Mouse (Mus musculus) cerebellum, adult 11 months (tissue): ENCODE measurements around the gene Zbtb21.

Source experiments
- DNase-seq: peaks from one replicate; pipeline ENCODE4 v3.0.0; 2022

Gene Zbtb21

GRCm38 (mm10) chr16:97941844-97942243 is 20.6 kb downstream of the Zbtb21 start:
- no peak for DNase-seq

GRCm38 (mm10) chr16:97940471-97940973 is 21.9 kb downstream of the Zbtb21 start:
- no peak for DNase-seq

DNA sequence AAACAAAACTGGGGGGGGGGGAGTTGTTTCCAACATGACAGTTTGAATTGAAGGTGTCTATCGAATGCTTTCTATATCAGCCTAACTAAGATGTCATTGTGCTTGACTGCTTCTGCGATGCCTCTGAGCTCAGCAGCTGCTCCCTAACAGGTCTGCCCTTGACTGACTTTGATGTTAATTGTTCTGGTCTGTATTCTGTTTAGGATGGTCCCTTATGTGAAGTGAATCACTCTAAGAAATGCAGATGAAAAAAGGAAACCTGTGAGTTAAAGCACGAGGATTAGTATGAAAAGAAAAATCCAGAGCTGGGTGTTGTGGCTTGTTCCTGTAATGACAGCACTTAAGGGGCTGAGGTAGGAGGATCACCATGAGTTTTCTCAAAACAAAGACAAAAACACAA is 26.6 kb downstream of the Zbtb21 start:
- DNase-seq: no peak

- DNase-seq: no peak
These were observed 32.2 kb downstream of the Zbtb21 start for GRCm38 (mm10) chr16:97930231-97930630.

- DNase-seq: no peak
These were observed 32.9 kb downstream of the Zbtb21 start for GRCm38 (mm10) chr16:97929520-97929919.

- DNase-seq: no peak
These were observed 35.0 kb downstream of the Zbtb21 start for GRCm38 (mm10) chr16:97927331-97927938.

- no peak for DNase-seq
These were observed 36.0 kb downstream of the Zbtb21 start for GRCm38 (mm10) chr16:97926381-97926780.

- DNase-seq: no peak
These were observed 36.7 kb downstream of the Zbtb21 start for GRCm38 (mm10) chr16:97925760-97926159.

GRCm38 (mm10) chr16:97923700-97924099 is 38.7 kb downstream of the Zbtb21 start:
- DNase-seq: no peak

GRCm38 (mm10) chr16:97922779-97923126 is 39.7 kb downstream of the Zbtb21 start:
- no peak for DNase-seq

GRCm38 (mm10) chr16:97921961-97922778 is 40.3 kb downstream of the Zbtb21 start:
- peak; percentile 82 for DNase-seq

GRCm38 (mm10) chr16:97920621-97921020 is 41.8 kb downstream of the Zbtb21 start:
- DNase-seq: no peak

DNA sequence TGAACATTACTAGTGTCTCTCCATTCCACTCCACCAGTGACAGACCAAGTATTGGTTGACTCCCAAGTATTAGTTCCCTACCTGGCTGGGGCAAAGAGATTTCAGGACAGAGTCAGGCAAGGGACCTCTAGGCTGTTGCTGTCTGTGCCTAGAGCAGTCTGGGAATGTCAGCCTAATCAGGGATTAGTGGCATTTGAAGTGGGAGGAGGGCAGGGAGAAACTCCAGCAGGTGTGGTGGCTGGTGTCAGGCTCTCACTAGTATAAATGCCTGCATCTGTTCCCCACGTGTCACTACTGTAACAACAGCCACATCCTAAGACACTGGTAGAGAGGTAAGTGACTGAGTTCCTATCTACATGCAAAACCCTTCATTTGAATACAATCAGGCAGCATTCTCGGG is 42.6 kb downstream of the Zbtb21 start:
- DNase-seq: no peak

GRCm38 (mm10) chr16:97912873-97913272 is 49.5 kb downstream of the Zbtb21 start:
- DNase-seq: no peak

- no peak for DNase-seq
These were observed 53.1 kb downstream of the Zbtb21 start for GRCm38 (mm10) chr16:97909356-97909755.

- no peak for DNase-seq
These were observed 54.9 kb downstream of the Zbtb21 start for GRCm38 (mm10) chr16:97907496-97907895.

DNA sequence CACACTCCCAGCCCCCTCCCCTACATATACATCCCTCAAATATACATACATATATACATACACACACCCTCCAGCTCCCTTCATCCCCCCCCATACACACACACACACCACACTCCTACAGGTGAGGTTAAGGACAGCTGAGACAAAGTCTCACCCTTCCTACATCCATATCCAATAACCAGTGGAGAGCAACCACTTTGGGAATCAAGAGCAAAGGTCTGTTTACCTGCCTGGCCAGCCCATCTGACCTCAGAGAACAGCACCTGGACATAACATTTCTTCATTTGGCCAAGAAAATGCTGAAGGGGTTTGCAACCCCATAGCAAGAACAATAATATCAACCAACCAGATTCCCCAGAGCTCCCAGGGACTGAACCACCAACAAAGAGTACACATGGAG is 56.1 kb downstream of the Zbtb21 start:
- no peak for DNase-seq

DNA sequence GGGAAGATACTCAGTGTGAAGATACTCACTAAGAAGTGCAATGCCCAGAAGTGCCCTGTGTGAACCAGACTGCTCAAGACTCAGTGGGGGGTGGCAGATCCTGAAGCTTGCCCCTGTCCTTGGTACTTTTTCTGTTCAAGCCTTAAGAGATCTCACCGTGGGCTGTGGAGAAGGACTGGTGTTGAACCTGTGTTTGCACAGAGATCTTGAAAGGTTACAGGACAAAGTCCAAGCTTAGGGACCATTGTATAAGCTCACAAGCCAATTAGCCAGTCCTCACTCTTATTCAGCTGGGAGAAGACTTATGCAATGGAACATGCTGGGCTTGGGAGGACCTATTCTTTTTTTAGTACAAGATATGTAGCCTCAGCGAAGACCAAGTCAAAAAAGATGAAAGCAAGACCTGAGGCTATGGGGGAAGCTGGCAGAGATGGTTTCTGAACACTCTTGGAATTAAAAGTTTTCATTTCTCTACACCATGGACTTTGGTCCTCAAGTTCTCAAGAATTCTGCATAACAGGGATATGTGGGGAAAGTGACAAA is 56.9 kb downstream of the Zbtb21 start:
- DNase-seq: no peak

DNA sequence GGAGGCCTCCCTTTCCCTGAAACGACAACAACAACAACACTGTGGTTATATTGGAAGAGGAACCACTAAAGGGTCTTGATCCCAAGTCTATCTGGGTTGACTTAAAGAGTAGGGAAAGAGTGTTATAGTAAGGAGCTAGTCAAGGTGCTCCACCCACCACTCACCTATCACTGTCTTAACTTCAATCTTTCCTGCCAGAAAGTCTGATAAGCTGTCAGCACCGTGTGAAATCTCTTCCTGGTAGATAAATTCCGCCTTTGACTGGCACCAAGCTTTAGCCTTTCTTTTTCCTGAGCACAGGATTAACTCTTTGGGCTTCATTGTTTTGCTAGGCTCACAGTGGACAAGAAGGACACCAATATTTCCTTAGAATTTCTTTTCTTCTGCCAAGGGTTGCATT is 58.4 kb downstream of the Zbtb21 start:
- DNase-seq: no peak

DNA sequence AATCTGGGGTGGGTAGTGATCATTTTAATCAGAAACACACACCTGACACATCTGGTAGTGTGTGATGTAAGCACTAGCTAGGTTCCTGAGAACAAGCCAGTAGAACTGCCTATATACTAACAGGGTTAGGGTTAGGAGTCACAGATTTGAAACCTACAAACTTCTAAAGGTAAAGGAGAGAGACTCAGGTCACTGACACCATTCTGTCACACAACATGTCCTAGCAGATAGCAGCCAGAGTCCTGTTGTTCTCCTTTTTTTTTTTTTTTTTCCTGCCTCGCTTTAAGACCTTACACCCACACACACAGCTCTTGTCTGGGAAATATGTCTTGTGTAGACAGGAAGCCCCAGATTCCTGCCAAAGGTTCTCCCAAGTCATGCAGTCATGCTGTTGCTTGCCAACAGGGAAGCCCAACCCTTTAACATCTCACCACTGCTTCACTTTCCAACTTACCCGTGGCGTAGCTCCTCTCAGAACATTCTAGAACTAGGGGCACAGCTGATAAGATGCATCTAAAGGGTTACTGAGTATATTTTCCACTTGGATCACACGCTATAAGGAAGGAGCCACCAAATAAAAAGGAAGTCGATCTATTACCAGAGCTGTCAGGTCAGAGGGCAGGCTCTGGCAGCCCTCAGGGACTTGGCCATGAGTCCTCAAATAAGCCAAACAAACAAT is 64.9 kb downstream of the Zbtb21 start:
- no peak for DNase-seq
